Mouse (Mus musculus): ENCODE results near the gene Tmem253. TPM values are rescaled to one million over a fixed set of nuclear protein-coding genes. Genes with fewer than 3 reads are reported as not detected.

Gene Tmem253
- polyA plus RNA-seq, 1 experiment from 2014 or later, result 0.16 TPM

DNA sequence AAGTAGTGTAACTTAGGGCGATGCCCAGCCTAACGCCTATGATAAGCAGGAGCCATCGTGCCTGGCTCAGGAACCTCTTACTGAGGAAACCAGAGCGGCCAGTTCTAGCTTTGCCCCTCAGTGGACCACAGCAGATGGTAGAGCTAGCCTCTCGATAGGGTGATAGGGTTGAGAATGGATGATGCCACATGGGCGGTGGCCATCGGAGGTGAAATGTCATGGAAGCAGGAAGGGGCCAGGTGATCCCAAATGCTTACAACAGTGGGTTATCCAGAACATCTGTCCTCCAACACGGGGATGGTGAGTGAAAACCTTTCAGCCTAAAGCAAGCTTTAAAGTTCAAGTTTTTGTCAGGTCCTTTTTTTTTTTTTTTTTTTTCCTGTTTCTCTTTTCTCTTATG lies 46.3 kb downstream of the Tmem253 start:
- H3K36me3 ChIP-seq (ENCODE audit: inconsistent target), result no peaks in the 10 kb centered on the region
- no peaks in the 10 kb centered on the region for H3K79me2 ChIP-seq (ENCODE audit: inconsistent target)
- H3K27ac ChIP-seq, result no peak overlapping the region
- no peak overlapping the region for H3K4me3 ChIP-seq (ENCODE audit: inconsistent target)
- 95% methylated on average over 8 of the region's 8 CpGs for WGBS (ENCODE audit: missing documents)

DNA sequence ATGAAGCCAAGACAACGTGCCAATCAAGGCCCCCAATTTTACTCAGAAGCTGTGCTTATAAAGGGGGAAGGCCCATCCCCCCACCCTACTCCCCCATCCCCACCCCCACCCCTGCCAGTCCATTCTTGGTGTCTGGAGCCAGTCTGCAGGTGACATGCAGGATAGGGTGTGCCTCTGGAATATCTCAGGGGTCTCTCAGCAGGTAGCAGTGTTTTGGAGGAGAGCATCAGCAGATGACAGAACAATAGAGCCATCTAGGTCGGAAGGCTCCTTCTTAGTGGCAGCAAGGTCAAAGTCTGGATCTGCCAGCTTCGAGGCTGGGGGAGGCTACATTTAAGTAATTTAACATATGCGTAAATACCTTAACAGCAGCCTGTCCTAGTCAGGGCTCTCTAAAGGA lies 50.7 kb downstream of the Tmem253 start:
- no peaks in the 10 kb centered on the region for H3K79me2 ChIP-seq (ENCODE audit: inconsistent target)
- WGBS (ENCODE audit: missing documents), result 86% methylated on average over 4 of the region's 4 CpGs
- no peaks in the 10 kb centered on the region for H3K36me3 ChIP-seq (ENCODE audit: inconsistent target)

More for the DNA sequence above, 50.7 kb downstream of the Tmem253 start:
- Histone ChIP-seq H3K4me3 (ENCODE audit: inconsistent target) (no peak overlapping the region), H3K27ac (no peak overlapping the region)

Other genes starting within 250 kb of the Tmem253 start
- not detected in 3 replicates for gene Ang4, start 242.1 kb upstream of the Tmem253 start, polyA plus RNA-seq (2018)
- not detected in 3 replicates for gene AY358078, start 215.6 kb upstream of the Tmem253 start, polyA plus RNA-seq (2018)
- 0.75 TPM in 1 of 3 replicates, not detected in the others for gene Ear6, start 162.0 kb upstream of the Tmem253 start, polyA plus RNA-seq (2018)
- gene Mettl17, start 130.8 kb upstream of the Tmem253 start, polyA plus RNA-seq (2018), result 5.5 to 12.4 TPM (median 8.5 TPM) in 3 replicates
- gene Slc39a2, start 122.8 kb upstream of the Tmem253 start, polyA plus RNA-seq (2018), result 0.16 to 0.27 TPM in 2 of 3 replicates, not detected in the other
- gene Ndrg2, start 101.5 kb upstream of the Tmem253 start, polyA plus RNA-seq (2018), result 0.14 TPM in 1 of 3 replicates, not detected in the others
- gene Tppp2, start 97.2 kb upstream of the Tmem253 start, polyA plus RNA-seq (2018), result not detected in 3 replicates
- gene Rnase13, start 92.9 kb upstream of the Tmem253 start, polyA plus RNA-seq (2018), result not detected in 3 replicates
- gene Arhgef40, start 30.9 kb upstream of the Tmem253 start, polyA plus RNA-seq (2018), result 0.60 to 1.3 TPM (median 1.3 TPM) in 3 replicates
- gene Zfp219, start 5.1 kb downstream of the Tmem253 start, polyA plus RNA-seq (2018), result 7.2 to 19.5 TPM (median 12.3 TPM) in 3 replicates
- gene Olfr221, start 26.8 kb downstream of the Tmem253 start, polyA plus RNA-seq (2018), result not detected in 3 replicates
- gene Hnrnpc, start 88.4 kb downstream of the Tmem253 start, polyA plus RNA-seq (2018), result 156 to 310 TPM (median 188 TPM) in 3 replicates
- 1.3 to 4.3 TPM (median 2.3 TPM) in 3 replicates for gene Rpgrip1, start 95.0 kb downstream of the Tmem253 start, polyA plus RNA-seq (2018)
- 37.9 to 74.0 TPM (median 56.6 TPM) in 3 replicates for gene Supt16, start 181.8 kb downstream of the Tmem253 start, polyA plus RNA-seq (2018)
- 45.5 to 56.6 TPM (median 54.6 TPM) in 3 replicates for gene Chd8, start 242.1 kb downstream of the Tmem253 start, polyA plus RNA-seq (2018)

All from macrophage (primary cell).